Mouse (Mus musculus) forebrain, embryonic 15.5 days (tissue): ENCODE measurements around the gene Rnf169. TPM values are rescaled to one million over a fixed set of nuclear protein-coding genes. Genes with fewer than 3 reads are reported as not detected.

Source experiments
- ATAC-seq: fragments of 200-750 bp; cut with Nextera tagmentation; replicated peaks from 2 replicates; pipeline ENCODE4 v1.8.0; 2017; ENCODE audit warnings: mild to moderate bottlenecking, moderate TSS enrichment, moderate library complexity
- H3K27ac ChIP-seq: fragments of 300-500 bp; sonication (generic); replicated peaks from 2 replicates; pipeline ENCODE4 v1.5.1; 2015; ENCODE audit warnings: mild to moderate bottlenecking, inconsistent platforms
- H3K27me3 ChIP-seq: fragments of 300-500 bp; sonication (generic); 2 replicates; pipeline ENCODE4 v1.6.1; 2015; ENCODE audit warnings: inconsistent platforms
- H3K36me3 ChIP-seq: fragments of 300-500 bp; sonication (generic); 2 replicates; pipeline ENCODE4 v1.6.1; 2015; ENCODE audit warnings: mild to moderate bottlenecking, inconsistent platforms
- H3K4me1 ChIP-seq: fragments of 300-500 bp; sonication (generic); 2 replicates; pipeline ENCODE4 v1.6.1; 2015; ENCODE audit warnings: inconsistent platforms
- H3K4me2 ChIP-seq: fragments of 300-500 bp; sonication (generic); replicated peaks from 2 replicates; pipeline ENCODE4 v1.6.1; 2015; ENCODE audit warnings: mild to moderate bottlenecking, inconsistent platforms
- H3K4me3 ChIP-seq: fragments of 300-500 bp; sonication (generic); 2 replicates; pipeline ENCODE4 v1.5.1; 2015; ENCODE audit warnings: mild to moderate bottlenecking, inconsistent platforms
- H3K9ac ChIP-seq: fragments of 300-500 bp; sonication (generic); replicated peaks from 2 replicates; pipeline ENCODE4 v1.6.1; 2015; ENCODE audit warnings: mild to moderate bottlenecking, inconsistent platforms
- H3K9me3 ChIP-seq: fragments of 300-500 bp; sonication (generic); 2 replicates; pipeline ENCODE4 v1.6.1; 2016; ENCODE audit warnings: inconsistent platforms
- WGBS: fragments of 180-500 bp; shearing (Covaris S2); methylation state at CpG from one replicate; pipeline ENCODE4 v1.1.7; 2015; ENCODE audit warnings: mixed read lengths; 5-methylcytosine and 5-hydroxymethylcytosine counted together
- polyA plus RNA-seq: library from polyadenylated mRNA; unstranded; fragments of >200 nt; fragmentation: Nextera tagmentation; extraction: Ambion mirVana; gene quantifications from 2 replicates; pipeline ENCODE4 v1.2.1, GENCODE M21; 2015

Rnf169 gene
- polyA plus RNA-seq, 1 experiment from 2014 or later: 5.1 TPM

DNA sequence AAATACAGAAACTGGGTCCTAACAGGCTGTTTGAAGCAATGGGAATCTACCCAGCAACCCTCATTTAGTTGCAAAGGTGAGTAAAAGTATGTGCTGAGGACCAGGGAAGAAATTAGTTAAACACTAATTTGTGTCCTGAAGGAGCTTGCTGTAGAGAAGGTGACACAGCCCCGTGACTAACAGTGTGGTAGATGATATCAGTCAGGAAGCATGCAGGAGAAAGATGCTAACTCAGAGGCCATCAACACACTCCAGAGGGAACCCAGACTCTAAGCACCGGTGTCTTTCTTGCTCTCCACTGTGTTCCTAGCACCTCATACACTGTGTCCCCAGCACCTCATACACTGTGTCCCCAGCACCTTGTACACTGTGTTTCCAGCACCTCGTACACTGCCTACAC lies 18.4 kb upstream of the Rnf169 start:
- Histone ChIP-seq H3K4me1 (no peaks in the 10 kb centered on the region), H3K9ac (no peak overlapping the region), H3K4me3 (no peak overlapping the region), H3K9me3 (no peaks in the 10 kb centered on the region), H3K36me3 (no peaks in the 10 kb centered on the region), H3K27me3 (peaks cover under 1% of the 10 kb centered on the region; the same call in 1 of the 2 replicates), H3K27ac (no peak overlapping the region), H3K4me2 (no peak overlapping the region)
- 80% methylated on average over 3 of the region's 3 CpGs for WGBS
- ATAC-seq: no peak

DNA sequence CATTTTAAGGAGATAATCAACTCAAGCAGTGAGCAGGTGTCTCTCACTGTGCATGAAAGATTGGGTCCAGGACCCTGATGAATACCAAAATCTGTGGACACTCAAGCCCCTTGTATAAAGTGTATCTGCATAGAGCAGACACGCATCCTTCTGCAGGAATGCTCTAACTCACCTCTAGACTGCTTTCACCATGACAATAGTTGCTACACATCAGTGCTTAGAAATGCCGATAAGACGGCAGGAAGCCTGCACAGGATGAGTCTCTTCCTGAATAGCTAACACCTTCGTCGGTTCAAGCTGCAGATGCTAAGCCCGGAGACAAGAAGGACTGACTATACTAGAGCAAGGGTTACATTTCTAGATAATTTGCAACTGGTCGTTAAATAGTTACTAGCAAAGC lies 14.9 kb upstream of the Rnf169 start:
- WGBS: 76% methylated on average over 7 of the region's 7 CpGs
- H3K4me2 ChIP-seq: no peak overlapping the region

DNA sequence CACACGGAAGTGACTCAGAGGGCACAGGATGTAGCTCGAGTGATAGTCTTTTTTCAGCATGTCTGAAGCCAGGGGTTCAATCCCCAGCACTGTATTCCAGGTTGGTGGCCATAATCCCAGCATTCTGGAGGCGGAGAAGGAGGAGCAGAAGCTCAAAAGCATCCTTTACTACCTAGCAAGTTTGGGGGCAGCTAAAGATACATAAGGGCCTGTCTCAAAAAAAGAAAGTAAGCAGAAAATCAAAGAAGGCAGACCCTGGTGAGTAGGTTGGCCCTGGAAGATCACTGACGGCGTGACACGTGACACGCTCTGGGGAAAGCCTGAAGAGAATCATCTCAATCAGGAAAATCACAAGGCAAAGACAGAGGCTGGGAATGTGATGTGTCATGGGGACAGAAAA lies 12.9 kb upstream of the Rnf169 start:
- no peaks in the 10 kb centered on the region for H3K36me3 ChIP-seq
- H3K9ac ChIP-seq: no peak overlapping the region
- no peaks in the 10 kb centered on the region for H3K9me3 ChIP-seq
- WGBS: 85% methylated on average over 7 of the region's 7 CpGs
- H3K4me1 ChIP-seq: no peaks in the 10 kb centered on the region
- H3K4me2 ChIP-seq: no peak overlapping the region
- H3K27me3 ChIP-seq: no peaks in the 10 kb centered on the region
- no peak overlapping the region for H3K4me3 ChIP-seq
- H3K27ac ChIP-seq: no peak overlapping the region
- no peak for ATAC-seq

More for the DNA sequence above, 14.9 kb upstream of the Rnf169 start:
- Histone ChIP-seq H3K4me3 (no peak overlapping the region), H3K9me3 (no peaks in the 10 kb centered on the region), H3K27me3 (no peaks in the 10 kb centered on the region), H3K9ac (no peak overlapping the region), H3K4me1 (no peaks in the 10 kb centered on the region), H3K27ac (no peak overlapping the region), H3K36me3 (no peaks in the 10 kb centered on the region)
- ATAC-seq: no peak

DNA sequence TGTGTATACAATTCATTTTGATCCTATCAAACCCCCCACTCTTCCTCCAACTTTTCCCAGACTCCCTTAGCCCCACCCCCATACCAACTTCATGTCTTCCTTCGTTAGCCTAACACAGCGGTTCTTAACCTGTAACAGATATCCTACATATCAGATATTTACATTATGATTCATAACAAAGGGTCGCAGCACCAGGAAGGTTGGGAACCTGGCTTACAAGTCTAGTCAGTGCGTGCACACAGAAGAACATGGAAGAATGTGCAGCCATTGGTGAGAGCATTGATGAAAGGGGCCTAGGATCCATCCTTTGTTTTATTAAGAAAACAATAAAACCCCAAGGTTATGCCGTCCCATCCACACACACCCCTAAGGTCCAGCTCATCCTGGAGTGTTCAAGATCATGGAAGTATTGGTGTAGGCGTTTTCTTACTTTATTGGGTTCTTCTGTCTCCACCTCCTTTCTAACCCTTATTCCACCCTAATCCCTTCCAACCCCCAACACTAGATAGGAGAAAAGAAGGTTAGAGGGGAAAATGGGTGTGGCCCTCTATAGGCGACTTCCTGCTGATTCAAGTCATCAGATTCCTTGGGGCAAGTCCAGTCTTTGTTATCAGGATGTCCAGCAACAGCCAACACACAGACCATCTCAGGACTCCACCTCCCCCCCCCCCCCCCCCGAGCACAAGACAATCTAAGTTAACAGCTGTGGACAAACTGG lies 10.9 kb upstream of the Rnf169 start:
- Histone ChIP-seq H3K27me3 (no peaks in the 10 kb centered on the region), H3K9ac (no peak overlapping the region), H3K4me3 (no peak overlapping the region), H3K4me1 (no peaks in the 10 kb centered on the region), H3K36me3 (no peaks in the 10 kb centered on the region), H3K9me3 (no peaks in the 10 kb centered on the region), H3K27ac (no peak overlapping the region), H3K4me2 (no peak overlapping the region)
- 80% methylated on average over 8 of the region's 8 CpGs for WGBS
- ATAC-seq: no peak

DNA sequence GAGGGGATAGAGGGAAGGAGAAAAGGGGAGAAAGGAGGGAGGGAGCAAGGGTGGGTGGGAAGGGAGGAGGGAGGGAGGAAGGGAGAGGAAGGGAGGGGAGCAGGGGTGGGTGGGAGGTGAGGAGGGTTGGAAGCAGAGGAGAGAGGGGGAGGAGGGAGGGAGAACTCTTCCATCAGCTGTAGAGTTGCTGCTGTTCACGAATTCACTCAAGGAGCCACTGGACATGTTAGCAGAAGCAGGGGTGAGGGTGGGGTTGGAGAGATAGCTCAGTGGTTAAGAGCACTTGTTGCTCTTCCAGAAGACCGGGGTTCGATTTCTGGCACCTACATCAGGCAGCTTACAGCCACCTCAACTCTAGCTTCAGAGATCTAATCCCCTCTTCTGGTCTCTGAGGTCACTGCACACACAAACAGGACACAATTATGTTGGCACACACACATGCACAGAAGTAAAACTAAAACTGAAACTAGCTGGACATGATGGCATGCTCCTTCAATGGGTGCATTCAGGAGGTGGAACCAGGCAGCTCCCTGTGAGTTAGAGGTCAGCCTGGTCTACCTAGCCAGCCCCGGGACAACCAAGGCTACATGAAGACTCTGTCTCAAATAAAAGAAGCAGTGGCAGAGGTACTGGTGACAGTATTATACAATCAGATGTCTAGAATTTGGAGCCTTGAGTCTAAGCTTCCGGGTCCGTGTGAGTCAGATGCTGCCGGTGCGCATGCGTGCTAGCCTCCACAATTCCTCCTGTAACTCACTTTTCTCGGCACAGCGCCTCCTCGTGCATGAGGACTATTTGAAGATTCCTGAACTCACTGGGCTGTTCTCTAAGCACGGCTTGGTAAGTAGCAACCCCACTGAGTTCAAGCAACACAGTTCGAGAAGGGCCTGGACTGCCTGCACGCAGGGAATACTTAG lies 9.9 kb upstream of the Rnf169 start:
- no peaks in the 10 kb centered on the region for H3K9me3 ChIP-seq
- H3K9ac ChIP-seq: no peak overlapping the region
- no peaks in the 10 kb centered on the region for H3K36me3 ChIP-seq
- no peak overlapping the region for H3K27ac ChIP-seq
- no peak for ATAC-seq
- no peaks in the 10 kb centered on the region for H3K27me3 ChIP-seq
- 56% methylated on average over 15 of the region's 15 CpGs for WGBS
- no peak overlapping the region for H3K4me3 ChIP-seq
- no peaks in the 10 kb centered on the region for H3K4me1 ChIP-seq
- no peak overlapping the region for H3K4me2 ChIP-seq

DNA sequence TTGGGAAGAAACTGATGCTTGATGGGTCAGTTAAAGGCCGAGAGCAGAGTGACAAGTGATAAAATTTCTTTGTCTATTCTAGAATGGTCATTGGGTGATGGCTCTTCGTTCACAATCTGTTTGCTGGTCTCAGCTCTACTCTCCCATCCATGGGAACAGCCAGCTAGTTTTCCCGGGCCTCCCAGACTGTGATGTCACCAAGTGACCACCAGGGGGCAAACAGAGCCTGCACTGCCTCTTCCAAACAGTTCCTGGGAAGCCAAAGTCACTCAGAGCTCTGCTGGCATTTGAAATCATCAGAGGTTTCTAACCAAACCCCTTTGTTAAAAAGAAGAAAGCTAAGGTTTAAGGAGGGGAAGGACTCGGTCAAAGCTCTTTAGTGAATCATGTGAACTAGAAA lies 8.5 kb upstream of the Rnf169 start:
- ATAC-seq: peak; percentile 78
- no peak overlapping the region for H3K9ac ChIP-seq
- 4% methylated on average over 4 of the region's 4 CpGs for WGBS

DNA sequence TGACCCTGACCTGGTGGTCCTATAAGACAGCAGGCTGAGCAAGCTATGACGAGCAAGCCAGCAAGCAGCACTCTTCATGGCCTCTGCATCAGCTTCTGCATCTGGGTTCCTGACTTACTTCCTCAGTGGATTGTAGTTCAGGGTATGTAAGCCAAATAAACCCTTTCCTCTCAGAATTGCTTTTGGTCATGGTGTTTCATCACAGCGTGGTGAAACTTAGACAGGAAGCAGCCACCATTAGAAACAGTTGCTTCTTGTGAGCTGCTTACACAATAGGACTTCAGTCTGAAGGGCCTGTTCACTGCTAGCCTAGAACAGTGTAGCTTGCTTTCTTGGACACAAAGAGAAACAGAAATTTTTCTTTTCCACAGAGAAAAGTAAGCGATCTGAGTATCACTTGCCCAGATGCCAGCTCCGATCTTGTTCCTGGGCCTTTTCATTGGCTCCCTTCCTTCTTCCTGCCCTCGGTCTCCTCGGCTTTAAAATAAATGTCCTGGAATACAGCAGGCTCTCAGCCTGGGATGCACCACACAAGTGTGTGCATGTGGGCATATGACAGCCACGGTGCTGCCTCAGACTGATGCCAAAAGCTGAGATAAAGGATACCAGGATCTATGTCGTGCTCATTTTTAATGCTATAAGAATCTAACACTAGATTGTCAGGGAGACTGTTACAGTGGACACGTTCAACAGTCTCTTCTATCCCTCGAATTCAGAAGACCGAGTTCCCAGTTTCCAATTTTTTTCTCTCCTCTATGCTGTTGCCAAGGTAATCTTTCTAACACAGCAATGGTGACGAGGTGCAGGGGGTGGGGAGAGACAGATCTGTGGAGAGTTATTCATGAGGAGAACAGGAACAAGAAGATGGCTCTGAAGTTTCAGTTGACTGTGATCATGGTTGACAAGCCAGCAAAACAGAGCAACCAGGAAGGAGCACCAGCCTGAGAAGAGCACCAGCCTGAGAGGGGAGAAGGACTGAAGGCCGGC lies 2.3 kb upstream of the Rnf169 start:
- no peak for ATAC-seq
- peaks cover 24% of the 10 kb centered on the region for H3K4me1 ChIP-seq
- H3K9ac ChIP-seq: no peak overlapping the region
- no peak overlapping the region for H3K4me2 ChIP-seq
- H3K36me3 ChIP-seq: no peaks in the 10 kb centered on the region
- H3K4me3 ChIP-seq: no peak overlapping the region
- H3K9me3 ChIP-seq: no peaks in the 10 kb centered on the region
- 82% methylated on average over 13 of the region's 13 CpGs for WGBS
- no peak overlapping the region for H3K27ac ChIP-seq
- H3K27me3 ChIP-seq: no peaks in the 10 kb centered on the region

More for the DNA sequence above, 8.5 kb upstream of the Rnf169 start:
- H3K4me2 ChIP-seq: no peak overlapping the region
- H3K36me3 ChIP-seq: no peaks in the 10 kb centered on the region
- H3K4me1 ChIP-seq: no peaks in the 10 kb centered on the region
- no peak overlapping the region for H3K4me3 ChIP-seq
- no peak overlapping the region for H3K27ac ChIP-seq
- H3K9me3 ChIP-seq: no peaks in the 10 kb centered on the region
- H3K27me3 ChIP-seq: no peaks in the 10 kb centered on the region

DNA sequence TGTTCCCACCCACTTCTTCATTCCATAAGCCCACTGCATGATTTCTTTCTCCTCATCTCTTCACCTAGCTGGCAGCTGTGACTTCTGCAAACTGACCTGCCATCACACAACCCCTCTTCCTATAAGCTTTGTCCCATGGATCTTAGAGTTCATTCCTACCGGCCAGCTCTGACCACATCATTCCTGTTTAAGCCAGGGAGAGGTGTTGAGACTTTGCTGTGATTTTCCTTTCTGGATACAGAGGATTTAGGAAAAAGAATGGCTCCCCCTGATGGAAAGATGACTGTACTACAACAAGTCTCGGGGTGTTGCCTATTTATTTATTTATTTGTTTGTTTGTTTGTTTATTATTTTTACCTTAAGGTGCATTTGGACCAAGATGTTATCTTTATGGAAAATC lies 1.1 kb upstream of the Rnf169 start:
- no peak overlapping the region for H3K9ac ChIP-seq
- no peaks in the 10 kb centered on the region for H3K9me3 ChIP-seq
- H3K4me2 ChIP-seq: peak overlapping the region; percentile 10; the same call in 1 of the 2 replicates
- no peaks in the 10 kb centered on the region for H3K27me3 ChIP-seq
- H3K4me1 ChIP-seq: peaks cover 28% of the 10 kb centered on the region
- 2% methylated on average over 2 of the region's 2 CpGs for WGBS
- peak overlapping the region; percentile 46; the same call in 1 of the 2 replicates for H3K27ac ChIP-seq
- H3K36me3 ChIP-seq: no peaks in the 10 kb centered on the region
- no peak for ATAC-seq
- H3K4me3 ChIP-seq: no peak overlapping the region

DNA sequence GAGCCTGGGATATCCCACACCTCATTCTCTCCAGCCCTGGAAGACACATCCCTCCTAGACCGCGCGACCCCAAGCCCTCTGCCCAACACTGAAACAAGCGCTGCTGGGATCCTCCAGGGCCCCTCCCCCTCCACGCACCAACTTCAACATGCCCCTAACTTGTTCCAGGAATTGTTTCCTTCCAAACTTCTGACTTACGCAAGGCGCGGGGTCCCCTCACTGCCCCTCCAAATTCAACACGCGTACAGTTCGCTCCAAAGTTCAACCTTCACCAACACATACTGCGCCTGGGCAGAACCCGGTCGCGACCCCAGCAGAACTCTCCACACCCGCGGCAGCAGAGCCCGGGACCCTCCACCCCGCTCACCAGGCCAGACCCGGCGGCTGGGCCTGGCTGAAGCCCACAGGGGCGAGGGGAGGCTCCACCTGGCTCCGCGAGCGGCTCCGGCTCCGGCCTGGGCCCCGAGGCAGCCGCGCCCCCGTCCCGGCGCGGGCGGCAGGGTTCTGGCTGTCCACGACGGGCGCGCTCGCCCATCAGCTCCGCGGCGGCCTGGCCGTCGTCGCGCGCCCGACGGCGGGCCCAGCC lies 609 bp downstream of the Rnf169 start:
- Histone ChIP-seq H3K27me3 (no peaks in the 10 kb centered on the region), H3K9me3 (no peaks in the 10 kb centered on the region), H3K27ac (peak overlapping the region; percentile 97), H3K9ac (peak overlapping the region; percentile 91), H3K4me2 (peak overlapping the region; percentile 75), H3K4me1 (peaks cover 30% of the 10 kb centered on the region), H3K4me3 (peak overlapping the region; percentile 95), H3K36me3 (no peaks in the 10 kb centered on the region)
- peak; percentile 80 for ATAC-seq
- WGBS: under 1% methylated on average over 50 of the region's 51 CpGs

DNA sequence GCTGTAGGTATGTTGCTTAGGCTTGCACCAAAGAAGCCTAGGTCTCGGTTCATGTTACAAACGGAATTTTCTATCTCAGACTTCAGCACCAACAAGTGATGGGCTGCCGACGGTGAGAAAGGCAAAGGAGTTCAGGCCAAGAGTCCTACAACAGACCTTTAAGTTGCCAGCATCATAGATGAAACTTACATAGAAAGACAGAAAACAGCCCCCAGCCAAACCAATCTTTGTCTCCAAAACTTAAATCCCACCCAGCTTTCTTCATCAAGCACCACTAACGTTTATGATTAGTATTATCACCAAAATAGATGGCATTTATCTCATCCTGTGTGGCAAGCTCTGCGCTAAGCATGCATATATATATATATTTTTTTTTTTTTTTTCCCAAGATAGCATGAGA lies 1.2 kb downstream of the Rnf169 start:
- Histone ChIP-seq H3K9ac (peak overlapping the region; percentile 91), H3K4me1 (peaks cover 33% of the 10 kb centered on the region), H3K4me3 (peak overlapping the region; percentile 95), H3K27me3 (no peaks in the 10 kb centered on the region), H3K36me3 (no peaks in the 10 kb centered on the region), H3K9me3 (no peaks in the 10 kb centered on the region), H3K27ac (no peak overlapping the region), H3K4me2 (peak overlapping the region; percentile 75)
- 8% methylated on average over 6 of the region's 6 CpGs for WGBS
- ATAC-seq: no peak

DNA sequence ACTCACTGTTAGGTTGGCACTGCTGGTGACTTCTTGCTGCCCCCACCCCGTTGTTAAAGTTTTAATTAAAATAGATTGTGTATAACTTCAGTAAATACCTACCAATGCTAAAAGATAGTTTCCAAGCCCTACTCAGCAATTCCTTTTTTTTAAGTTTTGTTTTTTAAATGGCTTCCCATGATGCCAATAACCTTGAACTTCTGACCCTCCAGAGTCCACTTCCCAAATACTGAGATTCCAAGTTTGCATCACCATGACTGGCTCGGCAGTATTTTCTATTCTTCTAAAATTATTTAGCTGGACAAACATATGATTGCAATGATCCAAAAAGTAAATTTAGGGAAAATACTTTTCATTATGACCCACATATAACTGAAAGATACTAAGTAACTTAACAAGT lies 2.2 kb downstream of the Rnf169 start:
- ATAC-seq: no peak
- H3K9me3 ChIP-seq: no peaks in the 10 kb centered on the region
- H3K9ac ChIP-seq: no peak overlapping the region
- WGBS: 97% methylated on average over 2 of the region's 2 CpGs
- H3K4me1 ChIP-seq: peaks cover 33% of the 10 kb centered on the region
- H3K4me2 ChIP-seq: no peak overlapping the region
- no peaks in the 10 kb centered on the region for H3K36me3 ChIP-seq
- H3K27ac ChIP-seq: no peak overlapping the region
- H3K27me3 ChIP-seq: no peaks in the 10 kb centered on the region
- no peak overlapping the region for H3K4me3 ChIP-seq
